ENCODE assay signal across 10 mouse cellular contexts in genomic region chr3:79852654-79853166, GRCm38 (mm10). TPM values are rescaled to one million over a fixed set of nuclear protein-coding genes. Genes with fewer than 3 reads are reported as not detected.
DNase-seq lines count a peak whose midpoint lies in the region; ATAC-seq and TF ChIP-seq lines count a peak whose summit lies in the region.
"Had no signal": no experiment of that assay in that cellular context is flagged by ENCODE, and none has a peak within 500 bp of the region (broad histone marks: within the 10 kb centered on the region; RNA-seq: fewer than 3 reads in every experiment).

Tmem144 (minus strand) TSS chr3:79852773.

- H3K9ac ChIP-seq in MEL (ENCODE audit: control insufficient read depth, low read depth, low read length, poor library complexity, severe bottlenecking), result peak within 1 kb of the TSS; percentile 21; the same call in 1 of the 2 replicates
- H3K9ac ChIP-seq in hindbrain, postnatal 0 days (replicated peaks; ENCODE audit: low read length), result no peak within 1 kb of the TSS
- no peak within 1 kb of the TSS for H3K9ac ChIP-seq in lung, postnatal 0 days (replicated peaks; ENCODE audit: low read depth)
- no peak within 1 kb of the TSS for H3K9ac ChIP-seq in stomach, postnatal 0 days (ENCODE audit: low read length)
- no peak within 1 kb of the TSS for H3K9ac ChIP-seq in forebrain, embryonic 14.5 days (ENCODE audit: low read length)
- H3K9ac ChIP-seq: embryonic facial prominence, embryonic 13.5 days had no signal

- peaks cover 0 to 21% of the 10 kb centered on the region in 2 experiments; a peak in 2 of 4 replicates for H3K36me3 ChIP-seq in MEL (ENCODE audit: control insufficient read depth in 1 of 2, insufficient read depth in 2 of 2, low read length in 2 of 2)
- H3K36me3 ChIP-seq in hindbrain, postnatal 0 days (ENCODE audit: insufficient read depth, low read length), result no peaks in the 10 kb centered on the region
- no peaks in the 10 kb centered on the region for H3K36me3 ChIP-seq in lung, postnatal 0 days (ENCODE audit: insufficient read depth, low read length)
- H3K36me3 ChIP-seq in stomach, postnatal 0 days (ENCODE audit: control insufficient read depth, insufficient read depth, low read length), result no peaks in the 10 kb centered on the region
- H3K36me3 ChIP-seq in forebrain, embryonic 14.5 days (ENCODE audit: control insufficient read depth, insufficient read depth, low read length), result no peaks in the 10 kb centered on the region
- H3K36me3 ChIP-seq: embryonic facial prominence, embryonic 13.5 days had no signal

- TF ChIP-seq CTCF in MEL (IDR thresholded peaks at IDR 0.05 in 2 of 3, conservative IDR thresholded peaks at IDR 0.05 in 1 of 3; ENCODE audit: control insufficient read depth in 1 of 3, insufficient read depth in 1 of 3, low read depth in 2 of 3, low read length in 3 of 3, poor library complexity in 1 of 3, severe bottlenecking in 1 of 3), result no peak
- no peak for TF ChIP-seq CTCF in hindbrain, postnatal 0 days (IDR thresholded peaks at IDR 0.05; ENCODE audit: low read depth)
- no peak; the same call in 1 of the 2 replicates for TF ChIP-seq CTCF in lung, postnatal 0 days (IDR thresholded peaks at IDR 0.05)
- TF ChIP-seq CTCF in stomach, postnatal 0 days (IDR thresholded peaks at IDR 0.05; ENCODE audit: low read depth), result no peak

- H3K27ac ChIP-seq in MEL (ENCODE audit: control insufficient read depth, low read depth, low read length), result peak within 1 kb of the TSS; percentile 30
- no peak within 1 kb of the TSS for H3K27ac ChIP-seq in hindbrain, postnatal 0 days
- H3K27ac ChIP-seq in lung, postnatal 0 days (ENCODE audit: low read length), result no peak within 1 kb of the TSS; the same call in 1 of the 2 replicates
- H3K27ac ChIP-seq in stomach, postnatal 0 days (replicated peaks), result no peak within 1 kb of the TSS
- H3K27ac ChIP-seq in forebrain, embryonic 14.5 days (ENCODE audit: low read depth, low read length), result no peak within 1 kb of the TSS
- H3K27ac ChIP-seq: embryonic facial prominence, embryonic 13.5 days had no signal

- no peaks in the 10 kb centered on the region for H3K9me3 ChIP-seq in MEL (replicated peaks; ENCODE audit: insufficient read depth, low read length)
- no peaks in the 10 kb centered on the region for H3K9me3 ChIP-seq in hindbrain, postnatal 0 days (ENCODE audit: low read length)
- H3K9me3 ChIP-seq in lung, postnatal 0 days (ENCODE audit: low read length), result no peaks in the 10 kb centered on the region
- no peaks in the 10 kb centered on the region for H3K9me3 ChIP-seq in stomach, postnatal 0 days (ENCODE audit: control insufficient read depth, low read length)
- no peaks in the 10 kb centered on the region for H3K9me3 ChIP-seq in forebrain, embryonic 14.5 days (replicated peaks; ENCODE audit: control insufficient read depth, low read length)
- H3K9me3 ChIP-seq: embryonic facial prominence, embryonic 13.5 days had no signal

- H3K79me2 ChIP-seq in MEL (ENCODE audit: control insufficient read depth, insufficient read depth, low read length, poor library complexity), result no peaks in the 10 kb centered on the region

- H3K4me2 ChIP-seq in hindbrain, postnatal 0 days (ENCODE audit: low read depth, low read length), result no peak within 1 kb of the TSS
- no peak within 1 kb of the TSS for H3K4me2 ChIP-seq in lung, postnatal 0 days (replicated peaks; ENCODE audit: low read depth, low read length)
- no peak within 1 kb of the TSS for H3K4me2 ChIP-seq in stomach, postnatal 0 days (replicated peaks; ENCODE audit: low read depth)
- H3K4me2 ChIP-seq in forebrain, embryonic 14.5 days (ENCODE audit: low read length), result no peak within 1 kb of the TSS
- H3K4me2 ChIP-seq: embryonic facial prominence, embryonic 13.5 days had no signal

- peaks cover 3 to 39% of the 10 kb centered on the region in 2 experiments for H3K4me1 ChIP-seq in MEL (ENCODE audit: control insufficient read depth in 1 of 2, insufficient read depth in 2 of 2, low read length in 2 of 2)
- H3K4me1 ChIP-seq in hindbrain, postnatal 0 days (ENCODE audit: insufficient read depth, low read length), result no peaks in the 10 kb centered on the region; the same call in 1 of the 2 replicates
- H3K4me1 ChIP-seq in lung, postnatal 0 days (ENCODE audit: insufficient read depth, low read depth, low read length), result peaks cover 2% of the 10 kb centered on the region; the same call in 1 of the 2 replicates
- no peaks in the 10 kb centered on the region for H3K4me1 ChIP-seq in stomach, postnatal 0 days (replicated peaks; ENCODE audit: control insufficient read depth, insufficient read depth)
- no peaks in the 10 kb centered on the region for H3K4me1 ChIP-seq in forebrain, embryonic 14.5 days (ENCODE audit: control insufficient read depth, insufficient read depth, low read length)
- H3K4me1 ChIP-seq: embryonic facial prominence, embryonic 13.5 days had no signal

- peak within 1 kb of the TSS in 1 of 2 experiments; percentile 3; a peak in 1 of 4 replicates for H3K4me3 ChIP-seq in MEL (ENCODE audit: control insufficient read depth in 1 of 2, insufficient read depth in 1 of 2, low read depth in 2 of 2, low read length in 2 of 2)
- H3K4me3 ChIP-seq in hindbrain, postnatal 0 days (ENCODE audit: low read length), result no peak within 1 kb of the TSS
- no peak within 1 kb of the TSS for H3K4me3 ChIP-seq in lung, postnatal 0 days (ENCODE audit: low read depth, low read length)
- no peak within 1 kb of the TSS for H3K4me3 ChIP-seq in stomach, postnatal 0 days (ENCODE audit: low read depth, low read length)
- no peak within 1 kb of the TSS for H3K4me3 ChIP-seq in forebrain, embryonic 14.5 days (ENCODE audit: low read depth, low read length)
- H3K4me3 ChIP-seq: embryonic facial prominence, embryonic 13.5 days; myocyte had no signal

- no peak for DNase-seq in adrenal gland, postnatal 4 days (ENCODE audit: low spot score in 2 of 2)
- no peak for DNase-seq in adrenal gland, adult 2 months
- DNase-seq in MEL (ENCODE audit: low read depth, low spot score), result peak; percentile 79
- DNase-seq in hindbrain, postnatal 0 days (ENCODE audit: low spot score), result no peak
- DNase-seq in lung, postnatal 0 days (ENCODE audit: low spot score), result peak; percentile 31
- no peak for DNase-seq in stomach, postnatal 0 days (ENCODE audit: low spot score)
- DNase-seq in forebrain, embryonic 14.5 days (ENCODE audit: low spot score), result no peak

- peak; percentile 74 for ATAC-seq in hindbrain, postnatal 0 days
- ATAC-seq in lung, postnatal 0 days, result peak; percentile 76
- peak; percentile 53 for ATAC-seq in stomach, postnatal 0 days (ENCODE audit: low FRiP score, low TSS enrichment)
- ATAC-seq in CD4-positive, CD25-positive, alpha-beta regulatory T cell, adult 4 months, result no peak
- ATAC-seq in forebrain, embryonic 14.5 days, result no peak

- 48% methylated on average over 8 of the region's 8 CpGs for WGBS in hindbrain, postnatal 0 days
- WGBS in lung, postnatal 0 days, result 55% methylated on average over 8 of the region's 8 CpGs
- WGBS in stomach, postnatal 0 days, result 68% methylated on average over 8 of the region's 8 CpGs
- 43% methylated on average over 8 of the region's 8 CpGs for WGBS in forebrain, embryonic 14.5 days

- no peak for TF ChIP-seq POLR2A in MEL (IDR thresholded peaks at IDR 0.05; ENCODE audit: control insufficient read depth in 1 of 2, insufficient read depth in 1 of 2, low read depth in 1 of 2, low read length in 2 of 2, poor library complexity in 1 of 2)

- no peaks in the 10 kb centered on the region for H3K27me3 ChIP-seq in MEL (ENCODE audit: control insufficient read depth in 1 of 2, insufficient read depth in 2 of 2, low read length in 2 of 2)
- no peaks in the 10 kb centered on the region for H3K27me3 ChIP-seq in hindbrain, postnatal 0 days (ENCODE audit: insufficient read depth, low read length)
- no peaks in the 10 kb centered on the region for H3K27me3 ChIP-seq in lung, postnatal 0 days (replicated peaks; ENCODE audit: insufficient read depth, low read length)
- H3K27me3 ChIP-seq in stomach, postnatal 0 days (ENCODE audit: control insufficient read depth, insufficient read depth, low read length), result no peaks in the 10 kb centered on the region
- no peaks in the 10 kb centered on the region for H3K27me3 ChIP-seq in forebrain, embryonic 14.5 days (replicated peaks; ENCODE audit: control insufficient read depth, insufficient read depth, low read length)
- H3K27me3 ChIP-seq: embryonic facial prominence, embryonic 13.5 days had no signal

- TF ChIP-seq EP300 in MEL (IDR thresholded peaks at IDR 0.05; ENCODE audit: low read depth in 1 of 2, low read length in 2 of 2), result peak; percentile 58 to 65
- TF ChIP-seq EP300 in lung, postnatal 0 days (IDR thresholded peaks at IDR 0.05), result no peak
- TF ChIP-seq EP300 in stomach, postnatal 0 days (optimal IDR thresholded peaks at IDR 0.05), result no peak

- TF ChIP-seq RAD21 in MEL (IDR thresholded peaks at IDR 0.05; ENCODE audit: low read depth, low read length), result no peak

TF ChIP-seq in MEL, 35 proteins besides CTCF, POLR2A, EP300 and RAD21 (continues in another document):
- no peak for TF ChIP-seq USF2 (IDR thresholded peaks at IDR 0.05; ENCODE audit: borderline replicate concordance in 1 of 2, insufficient read depth in 1 of 2, low read depth in 1 of 2, low read length in 2 of 2)
- TF ChIP-seq CHD1 (IDR thresholded peaks at IDR 0.05; ENCODE audit: low read depth, low read length), result no peak
- TF ChIP-seq BHLHE40 (IDR thresholded peaks at IDR 0.05; ENCODE audit: borderline replicate concordance, low read depth, low read length), result no peak
- TF ChIP-seq MYC (IDR thresholded peaks at IDR 0.05; ENCODE audit: low read depth, low read length), result 0 out of 2 replicates have a peak, but pooled peaks have one; percentile 42
- TF ChIP-seq TAL1 (IDR thresholded peaks at IDR 0.05; ENCODE audit: low read length), result peak; percentile 53; the same call in 1 of the 2 replicates
- no peak for TF ChIP-seq UBTF (IDR thresholded peaks at IDR 0.05; ENCODE audit: borderline replicate concordance, insufficient read depth, low read depth, low read length)
- no peak for TF ChIP-seq HCFC1 (IDR thresholded peaks at IDR 0.05; ENCODE audit: low read depth, low read length)
- TF ChIP-seq CHD2 (IDR thresholded peaks at IDR 0.05; ENCODE audit: low read length), result no peak

RNA-seq across cellular contexts. Expression of gene Tmem144, which starts in this region (rescaled TPM):
- total RNA-seq in adrenal gland, postnatal 4 days (2021), result 10 to 100 TPM; 11.3 to 13.4 TPM
- 10 to 100 TPM in 1 of 2 experiments, 1 to 10 TPM in 1; 9.0 to 14.6 TPM for total RNA-seq in adrenal gland, adult 2 months (2021)
- polyA plus RNA-seq in adrenal gland, adult 2 months (2012; rRNA removed), result 1.5 and 2.1 TPM in 2 replicates
- 0.04 and 0.07 TPM in 2 replicates for total RNA-seq in MEL (2012; rRNA removed)
- under 1 TPM in 1 of 2 experiments, not detected in 1; 0.25 TPM for polyA plus RNA-seq in MEL (2012; ENCODE audit: insufficient read depth in 1 of 2, insufficient read length in 2 of 2, low read depth in 1 of 2, low replicate concordance in 2 of 2, missing spikeins in 1 of 2)
- 2.6 and 2.7 TPM in 2 replicates for total RNA-seq in hindbrain, postnatal 0 days (2014; rRNA removed)
- polyA plus RNA-seq in hindbrain, postnatal 0 days (2015; fragmentation: Nextera tagmentation; extraction: Ambion mirVana), result 3.1 and 3.2 TPM in 2 replicates
- 4.4 and 4.8 TPM in 2 replicates for polyA plus RNA-seq in lung, postnatal 0 days (2015; fragmentation: Nextera tagmentation; extraction: Ambion mirVana)
- polyA plus RNA-seq in stomach, postnatal 0 days (2015; fragmentation: Nextera tagmentation; extraction: Ambion mirVana), result 1.7 and 2.2 TPM in 2 replicates
- polyA plus RNA-seq in CD4-positive, CD25-positive, alpha-beta regulatory T cell, adult 4 months (2017; shearing (Covaris generic)), result not detected
- polyA plus RNA-seq in forebrain, embryonic 14.5 days (2014; fragmentation: Nextera tagmentation; extraction: Ambion mirVana), result 2.5 and 2.8 TPM in 2 replicates

Comparison
In these comparisons a context has a peak if more than half of its experiments do, and no peak if none do; other contexts are left out.
1. Peak in DNase-seq, H3K27ac ChIP-seq and H3K9ac ChIP-seq in MEL; RNA of the gene not detected or under 1 TPM.
2. ATAC-seq: peak in hindbrain, postnatal 0 days (single experiment), lung, postnatal 0 days (single experiment) and stomach, postnatal 0 days (single experiment); none in CD4-positive, CD25-positive, alpha-beta regulatory T cell, adult 4 months (single experiment) and forebrain, embryonic 14.5 days (single experiment).